Mouse (Mus musculus): ENCODE results near the gene Ubxn7.

DNA sequence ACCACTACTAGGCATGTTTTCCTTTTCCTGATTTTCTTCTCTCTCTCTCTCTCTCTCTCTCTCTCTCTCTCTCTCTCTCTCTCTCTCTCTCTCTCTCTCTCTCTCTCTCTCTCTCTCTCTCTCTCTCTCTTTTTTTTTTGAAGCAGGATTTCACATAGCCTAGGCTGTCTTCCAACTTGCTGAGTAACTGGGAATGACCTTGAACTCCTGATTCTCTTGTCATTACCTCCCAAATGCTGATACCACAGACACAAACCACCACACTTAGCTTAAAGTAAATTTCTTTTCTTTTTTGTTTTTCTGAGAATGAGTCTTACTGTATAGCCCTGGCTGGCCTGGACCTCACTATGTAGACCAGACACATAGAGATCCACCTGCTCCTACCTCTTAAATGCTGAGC, 102.6 kb downstream of the Ubxn7 start:
- TF ChIP-seq CTCF (IDR thresholded peaks at IDR 0.05; ENCODE audit: low read depth, low read length) (no peak), TAL1 (conservative IDR thresholded peaks at IDR 0.05; ENCODE audit: low read depth, low read length) (no peak), POLR2AphosphoS5 (IDR thresholded peaks at IDR 0.05; ENCODE audit: insufficient replicate concordance, low read depth, low read length) (no peak)

Data from G1E (cell line).